Mouse (Mus musculus): ENCODE measurements around the gene Stk39.

Gene Stk39

DNA sequence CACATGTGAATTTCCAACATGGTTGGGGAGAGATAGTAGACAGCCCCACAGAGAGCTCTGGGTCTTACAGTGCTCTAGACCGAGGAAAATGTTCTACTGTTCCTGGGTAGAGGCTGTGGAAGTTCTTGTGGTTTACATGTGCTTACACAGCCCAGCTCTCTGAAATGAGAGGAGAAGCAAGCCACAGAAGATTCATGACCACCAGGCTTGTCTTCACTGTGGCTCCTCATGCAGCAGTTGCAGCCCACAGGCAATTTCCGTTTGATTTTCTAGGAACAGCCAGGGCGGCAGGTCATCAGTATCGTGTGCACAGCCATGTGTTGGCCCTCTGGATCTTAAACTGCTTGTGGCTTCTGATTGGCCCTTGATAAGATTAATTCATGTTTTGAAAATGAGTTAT, 252.2 kb downstream of the Stk39 start:
- no peak for DNase-seq

DNA sequence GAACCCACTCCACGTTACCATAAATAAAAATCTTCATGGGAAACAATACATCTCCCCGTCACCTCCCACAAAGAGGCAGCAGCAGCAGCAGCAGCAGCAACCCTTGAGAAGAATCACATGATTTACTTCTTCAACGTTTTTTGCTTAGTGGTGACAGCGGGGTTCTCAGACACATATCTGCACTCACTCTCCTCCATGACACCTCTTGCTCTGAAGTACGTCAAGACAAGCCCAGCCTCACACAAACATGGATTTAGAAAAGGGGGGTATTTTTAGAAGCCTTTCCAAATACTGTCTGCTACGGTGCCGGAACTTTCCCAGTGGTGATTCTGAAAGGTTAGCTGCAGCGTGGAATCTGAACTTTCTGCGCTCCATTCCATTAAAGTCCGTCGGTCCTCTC, 256.9 kb downstream of the Stk39 start:
- DNase-seq = no peak

DNA sequence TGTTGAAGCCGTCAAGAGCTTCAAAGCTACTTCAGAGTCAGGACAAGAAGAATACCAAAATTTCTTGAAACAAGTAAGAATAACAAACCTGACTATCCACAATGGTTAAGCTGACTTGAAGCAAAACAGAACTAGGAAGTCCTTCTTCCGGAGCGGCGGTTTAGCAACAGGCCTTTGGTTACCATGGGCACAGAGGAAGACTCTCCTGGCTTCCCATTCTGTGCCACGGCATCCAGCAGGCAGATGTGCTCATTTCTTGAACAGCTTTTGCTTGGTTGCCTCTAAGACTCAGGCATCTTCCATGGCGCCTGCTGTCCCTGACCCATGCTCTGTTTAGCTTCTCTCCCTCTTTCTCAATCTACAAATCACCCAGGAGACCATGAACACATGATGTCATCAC, 257.7 kb downstream of the Stk39 start:
- DNase-seq = no peak

DNA sequence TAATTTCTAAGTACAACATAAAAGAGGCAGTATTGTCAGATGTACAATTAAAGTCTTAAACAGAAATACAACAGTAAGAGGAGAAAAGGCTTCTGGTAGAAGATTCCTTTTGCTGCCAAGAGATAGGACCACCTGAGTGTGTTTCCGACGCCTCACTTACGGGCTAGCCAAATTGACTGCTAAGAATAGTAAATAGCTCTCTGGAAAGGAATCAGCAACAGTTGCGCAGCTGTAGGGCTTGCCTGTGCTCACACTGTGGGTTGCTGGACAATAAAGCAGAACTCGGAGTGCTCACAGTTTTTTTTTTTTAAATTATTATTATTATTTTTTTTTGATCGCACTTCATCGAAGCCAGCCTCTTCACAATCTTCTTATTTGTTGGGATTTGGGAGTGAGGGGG, 260.6 kb downstream of the Stk39 start:
- DNase-seq = no peak

DNA sequence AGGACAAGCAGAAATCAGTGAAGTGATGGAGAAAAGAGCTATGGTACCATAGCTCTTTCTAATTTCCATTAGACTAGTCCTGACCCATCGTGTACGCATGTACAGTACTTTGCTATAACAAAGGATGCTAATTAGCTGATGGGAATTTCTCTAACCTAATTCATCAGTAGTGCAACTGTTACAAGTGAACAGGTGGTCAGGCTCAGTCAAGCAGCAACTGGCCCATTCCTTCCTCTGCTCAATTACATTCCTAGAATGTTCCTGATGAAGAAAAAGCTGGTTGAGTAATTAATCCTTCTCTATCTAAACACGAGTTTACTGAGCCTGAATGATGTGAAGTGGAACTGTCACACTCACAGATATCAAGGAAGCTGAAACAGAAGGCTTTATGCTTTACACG, 275.8 kb downstream of the Stk39 start:
- no peak for DNase-seq

DNA sequence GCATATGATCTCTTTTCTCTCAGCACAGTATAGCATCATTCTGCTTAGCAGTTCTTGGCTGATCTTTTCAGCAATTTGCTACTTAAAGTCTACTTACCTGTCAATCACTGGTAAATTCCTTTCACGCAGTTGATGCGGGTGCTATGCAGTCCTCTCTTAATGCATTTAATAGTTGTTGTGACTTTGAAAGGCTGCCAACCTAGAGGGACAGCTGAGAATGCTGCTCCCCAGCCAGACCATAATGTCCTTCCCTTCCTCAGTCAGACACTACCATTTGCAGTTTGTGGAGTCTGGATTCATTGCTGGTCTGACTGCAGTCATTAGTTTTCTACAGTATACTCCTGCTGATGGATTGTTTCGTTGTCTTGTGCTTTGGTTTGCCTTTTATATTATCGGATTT, 277.6 kb downstream of the Stk39 start:
- DNase-seq = no peak

DNA sequence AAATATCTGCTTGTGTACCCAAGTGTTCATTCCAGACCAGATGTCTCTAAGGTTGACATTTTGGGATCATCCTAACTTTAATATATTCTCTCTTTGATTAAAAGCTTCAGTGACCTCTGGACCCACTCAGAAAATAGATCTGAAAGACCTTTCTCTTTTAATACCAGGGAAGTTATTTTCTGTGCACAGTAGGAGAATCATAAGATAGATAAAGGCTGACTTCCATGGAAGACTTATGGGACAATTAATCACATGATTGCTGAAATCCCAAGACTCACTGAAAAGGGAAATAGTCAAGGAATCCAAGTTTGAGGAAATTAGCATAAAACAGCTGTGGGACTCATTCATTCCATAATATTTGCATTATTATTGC, 278.6 kb downstream of the Stk39 start:
- no peak for DNase-seq

DNA sequence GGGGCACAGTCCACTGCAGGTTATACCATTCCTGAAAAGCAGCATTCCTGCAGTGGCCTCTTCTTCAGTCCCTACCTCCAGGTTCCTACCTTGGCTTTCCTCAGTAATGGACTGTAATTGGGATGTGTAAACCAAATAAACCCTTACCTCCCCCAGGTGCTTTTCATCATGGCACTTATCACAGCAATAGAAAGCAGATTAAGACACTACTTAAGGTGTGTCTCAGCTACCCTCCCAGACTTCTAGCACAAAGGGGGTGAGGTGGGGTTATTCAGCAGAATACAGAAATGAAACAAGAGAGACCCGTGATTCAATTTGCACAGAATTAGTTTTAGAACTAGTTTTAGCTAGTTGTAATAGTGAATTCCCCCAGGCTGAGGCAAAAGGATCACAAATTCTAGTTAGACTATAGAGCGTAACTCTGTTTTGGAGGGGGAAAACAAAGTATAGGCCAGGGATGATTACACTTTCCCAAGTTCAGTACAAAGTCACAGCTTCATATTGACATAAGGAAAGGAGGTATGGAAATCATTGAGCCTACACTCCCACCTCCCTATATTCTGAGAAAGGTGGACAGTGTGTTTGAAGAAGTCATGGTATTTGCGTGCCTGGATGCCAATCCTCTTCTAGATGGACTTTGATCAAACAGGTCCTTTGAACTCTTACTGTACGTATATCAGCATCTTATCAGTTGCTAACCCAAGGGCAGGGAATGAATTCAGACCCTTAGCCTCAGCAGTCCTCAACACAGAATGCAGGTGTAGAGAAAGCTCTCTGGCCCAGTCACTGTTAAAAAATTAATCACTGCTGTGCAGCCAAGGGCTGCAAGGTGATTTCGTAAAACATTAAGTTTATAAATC, 279.2 kb downstream of the Stk39 start:
- DNase-seq = no peak

DNA sequence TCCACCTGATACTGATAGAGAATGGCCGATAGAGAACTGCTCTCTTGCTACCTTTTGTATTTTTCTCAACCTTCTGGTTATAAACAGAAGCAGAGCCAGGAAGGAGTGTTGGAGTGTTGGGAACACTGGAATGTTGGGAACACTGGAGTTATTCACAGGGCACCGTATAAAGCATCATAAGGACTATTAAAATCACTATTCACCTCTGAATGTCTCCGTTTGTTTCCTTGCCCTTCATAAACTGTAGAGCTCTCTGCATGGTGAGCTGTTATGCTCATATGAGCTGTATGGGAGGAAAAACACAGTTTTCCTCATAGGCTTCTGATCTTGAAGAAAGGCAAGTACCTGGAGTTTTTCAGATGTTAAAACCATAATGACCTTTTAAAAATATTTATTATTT, 295.6 kb downstream of the Stk39 start:
- DNase-seq = no peak

DNA sequence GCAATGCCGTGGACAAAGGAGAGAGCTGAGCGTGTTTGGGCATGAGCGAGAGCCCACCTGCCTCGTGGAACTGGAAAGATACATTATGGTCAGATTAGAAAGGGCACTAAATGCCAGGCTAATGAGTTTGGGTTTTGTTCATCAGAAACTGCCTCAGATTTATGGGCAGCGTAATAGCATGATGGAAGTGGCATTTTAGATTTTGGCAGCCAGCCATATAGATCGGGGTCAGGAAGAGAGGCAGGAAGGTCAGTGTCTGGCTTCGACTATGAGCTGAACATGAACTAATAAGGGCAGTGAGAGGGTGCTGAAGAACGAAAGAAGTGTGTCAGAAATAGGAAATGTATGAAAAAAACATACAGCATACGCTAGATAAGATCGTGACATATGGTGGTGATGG, 300.8 kb downstream of the Stk39 start:
- peak; percentile 2 for DNase-seq

DNA sequence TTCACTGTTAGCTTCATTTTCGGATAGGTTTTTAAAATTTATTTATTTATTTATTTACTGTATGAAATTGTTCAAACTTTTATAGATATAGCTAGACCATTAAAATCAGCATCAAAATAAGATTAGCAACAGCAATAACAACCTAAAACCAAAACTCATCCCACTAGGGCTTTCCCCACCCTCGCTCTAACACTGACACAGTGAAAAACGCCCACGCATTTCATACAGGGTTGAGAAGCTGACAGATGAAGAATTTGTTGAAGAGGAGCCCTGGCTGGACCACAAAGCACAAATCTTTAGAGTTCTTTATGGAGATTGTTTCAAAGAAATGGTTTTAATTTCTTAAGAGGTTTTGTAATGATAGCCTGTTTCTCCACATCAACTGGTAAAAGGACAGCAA, 310.1 kb downstream of the Stk39 start:
- no peak for DNase-seq

DNA sequence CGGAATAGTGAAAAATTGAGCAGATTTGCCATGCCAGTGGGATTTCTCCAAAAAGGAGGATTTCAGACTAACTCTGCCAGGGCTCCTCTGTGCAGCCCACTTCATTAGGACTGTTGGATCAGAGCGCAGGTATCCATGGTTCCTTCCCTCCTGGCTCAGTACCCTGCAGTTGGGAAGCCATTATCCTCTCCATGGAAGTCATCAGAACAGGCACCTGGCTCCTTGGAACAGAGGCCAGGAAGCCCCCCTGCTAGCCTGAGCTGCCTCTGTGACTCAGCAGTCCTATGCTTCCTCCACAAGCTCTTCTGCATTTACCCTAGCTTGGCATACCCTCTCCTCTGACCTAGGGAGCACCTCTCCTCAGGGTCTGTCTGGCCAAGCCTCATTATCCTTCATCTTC, 311.5 kb downstream of the Stk39 start:
- DNase-seq = no peak

Data from lung, postnatal 14 days (tissue).